ENCODE assay signal across 19 mouse cellular contexts in the genomic region with DNA sequence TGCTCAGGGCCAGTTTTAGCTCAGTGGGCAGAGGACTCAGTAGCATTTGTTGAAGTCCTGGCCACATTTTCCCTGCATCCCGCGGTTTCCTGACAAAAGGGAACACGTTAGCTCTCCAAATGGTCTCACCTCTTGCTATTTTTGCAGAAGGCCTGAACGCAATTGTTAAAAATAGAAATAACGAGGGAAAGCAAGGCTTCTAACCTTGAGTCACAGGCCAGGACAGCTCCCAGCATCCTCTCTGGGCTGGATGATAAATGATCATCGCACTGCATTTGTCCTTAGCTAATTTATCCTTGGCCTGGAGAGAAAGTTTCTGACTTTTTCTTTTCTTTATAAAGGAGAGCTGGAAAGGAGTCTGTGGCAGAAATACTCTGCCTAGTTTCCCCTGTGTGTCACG. TPM values are rescaled to one million over a fixed set of nuclear protein-coding genes. Genes with fewer than 3 reads are reported as not detected.
DNase-seq lines count a peak whose midpoint lies in the region; ATAC-seq and TF ChIP-seq lines count a peak whose summit lies in the region.
"Had no signal": no experiment of that assay in that cellular context is flagged by ENCODE, and none has a peak within 500 bp of the region (broad histone marks: within the 10 kb centered on the region; RNA-seq: fewer than 3 reads in every experiment).

No protein-coding gene starts in this region.

- H3K9me3 ChIP-seq in kidney, postnatal 0 days (replicated peaks; ENCODE audit: low read length), result no peaks in the 10 kb centered on the region
- no peaks in the 10 kb centered on the region for H3K9me3 ChIP-seq in kidney, embryonic 16.5 days (ENCODE audit: low read length)
- H3K9me3 ChIP-seq in heart, embryonic 10.5 days, result 0 out of 2 replicates have a peak, but pooled peaks cover 2% of the 10 kb centered on the region
- H3K9me3 ChIP-seq: embryonic facial prominence, embryonic 15.5 days; hindbrain, embryonic 15.5 days; limb, embryonic 12.5 days; liver, embryonic 13.5 days; lung, embryonic 15.5 days; midbrain, embryonic 13.5 days had no signal

- no peaks in the 10 kb centered on the region for H3K27me3 ChIP-seq in kidney, postnatal 0 days (ENCODE audit: insufficient read depth, low read length)
- no peaks in the 10 kb centered on the region for H3K27me3 ChIP-seq in kidney, embryonic 16.5 days (ENCODE audit: insufficient read depth, low read length)
- no peaks in the 10 kb centered on the region for H3K27me3 ChIP-seq in heart, embryonic 10.5 days (ENCODE audit: insufficient read depth, poor library complexity, severe bottlenecking)
- H3K27me3 ChIP-seq: embryonic facial prominence, embryonic 15.5 days; hindbrain, embryonic 15.5 days; limb, embryonic 12.5 days; liver, embryonic 13.5 days; lung, embryonic 15.5 days; midbrain, embryonic 13.5 days had no signal

- no peak overlapping the region for H3K4me2 ChIP-seq in kidney, postnatal 0 days (ENCODE audit: low read length)
- no peak overlapping the region for H3K4me2 ChIP-seq in kidney, embryonic 16.5 days (replicated peaks; ENCODE audit: low read depth, low read length)
- H3K4me2 ChIP-seq: embryonic facial prominence, embryonic 15.5 days; hindbrain, embryonic 15.5 days; limb, embryonic 12.5 days; liver, embryonic 13.5 days; lung, embryonic 15.5 days; midbrain, embryonic 13.5 days had no signal

- H3K4me3 ChIP-seq in kidney, postnatal 0 days (replicated peaks; ENCODE audit: low read depth, low read length), result no peak overlapping the region
- H3K4me3 ChIP-seq in kidney, embryonic 16.5 days (ENCODE audit: low read length), result no peak overlapping the region
- no peak overlapping the region for H3K4me3 ChIP-seq in heart, embryonic 10.5 days
- H3K4me3 ChIP-seq: embryonic facial prominence, embryonic 15.5 days; hindbrain, embryonic 15.5 days; limb, embryonic 12.5 days; liver, embryonic 13.5 days; lung, embryonic 15.5 days; midbrain, embryonic 13.5 days; myocyte had no signal

- no peak for TF ChIP-seq CTCF in kidney, postnatal 0 days (IDR thresholded peaks at IDR 0.05; ENCODE audit: low read depth)

- no peak overlapping the region for H3K9ac ChIP-seq in kidney, postnatal 0 days (ENCODE audit: low read depth, low read length)
- H3K9ac ChIP-seq in kidney, embryonic 16.5 days (replicated peaks; ENCODE audit: low read length), result no peak overlapping the region
- H3K9ac ChIP-seq: embryonic facial prominence, embryonic 15.5 days; hindbrain, embryonic 15.5 days; limb, embryonic 12.5 days; liver, embryonic 13.5 days; lung, embryonic 15.5 days; midbrain, embryonic 13.5 days had no signal

- H3K36me3 ChIP-seq in kidney, postnatal 0 days (ENCODE audit: insufficient read depth, low read length), result no peaks in the 10 kb centered on the region
- H3K36me3 ChIP-seq in kidney, embryonic 16.5 days (ENCODE audit: insufficient read depth, low read length), result no peaks in the 10 kb centered on the region
- no peaks in the 10 kb centered on the region for H3K36me3 ChIP-seq in heart, embryonic 10.5 days
- H3K36me3 ChIP-seq: embryonic facial prominence, embryonic 15.5 days; hindbrain, embryonic 15.5 days; limb, embryonic 12.5 days; liver, embryonic 13.5 days; lung, embryonic 15.5 days; midbrain, embryonic 13.5 days had no signal

- ATAC-seq in kidney, postnatal 0 days (replicated peaks; ENCODE audit: low FRiP score, low read depth), result no peak
- no peak for ATAC-seq in kidney, embryonic 16.5 days (ENCODE audit: low FRiP score, low TSS enrichment)
- no peak for ATAC-seq in cerebellum, adult (ENCODE audit: insufficient number of reproducible peaks, low FRiP score, low TSS enrichment)
- ATAC-seq: forebrain, embryonic 14.5 days; midbrain, embryonic 13.5 days had no signal

- peak; percentile 58 for DNase-seq in kidney, postnatal 0 days (ENCODE audit: low spot score)
- DNase-seq in adrenal gland, postnatal 10 days, result peak; percentile 70
- DNase-seq in heart, embryonic 10.5 days (ENCODE audit: low spot score), result no peak
- peak; percentile 18 for DNase-seq in heart, postnatal 4 days
- DNase-seq in right cerebral cortex, adult 2 months (ENCODE audit: low spot score in 2 of 2), result no peak
- DNase-seq: cerebellum, postnatal 10 days; kidney, adult 11 months; kidney, postnatal 14 days; liver, embryonic 13.5 days had no signal

- no peak overlapping the region for H3K27ac ChIP-seq in kidney, postnatal 0 days
- H3K27ac ChIP-seq in kidney, embryonic 16.5 days (ENCODE audit: low read length), result no peak overlapping the region
- H3K27ac ChIP-seq in heart, embryonic 10.5 days, result peak overlapping the region; percentile 52; the same call in 1 of the 2 replicates
- H3K27ac ChIP-seq: embryonic facial prominence, embryonic 15.5 days; hindbrain, embryonic 15.5 days; limb, embryonic 12.5 days; liver, embryonic 13.5 days; lung, embryonic 15.5 days; macrophage; midbrain, embryonic 13.5 days had no signal

- WGBS in kidney, postnatal 0 days, result 41% methylated on average over 7 of the region's 7 CpGs
- WGBS in kidney, embryonic 16.5 days, result 38% methylated on average over 7 of the region's 7 CpGs
- whole genome bisulfite sequencing in heart, embryonic 10.5 days, result 37% methylated on average over 7 of the region's 7 CpGs

- peaks cover 9% of the 10 kb centered on the region; the same call in 1 of the 2 replicates for H3K4me1 ChIP-seq in kidney, postnatal 0 days (replicated peaks; ENCODE audit: insufficient read depth, low read length)
- H3K4me1 ChIP-seq in kidney, embryonic 16.5 days (ENCODE audit: insufficient read depth, low read length), result peaks cover 4% of the 10 kb centered on the region
- peaks cover 16% of the 10 kb centered on the region for H3K4me1 ChIP-seq in heart, embryonic 10.5 days
- H3K4me1 ChIP-seq: embryonic facial prominence, embryonic 15.5 days; hindbrain, embryonic 15.5 days; limb, embryonic 12.5 days; liver, embryonic 13.5 days; midbrain, embryonic 13.5 days had no signal

RNA-seq across cellular contexts. Expression of a gene that starts 29.2 kb away (rescaled TPM):
- polyA plus RNA-seq in kidney, postnatal 0 days (2015; fragmentation: Nextera tagmentation; extraction: Ambion mirVana), result 27.3 and 27.6 TPM in 2 replicates
- polyA plus RNA-seq in kidney, embryonic 16.5 days (2015; fragmentation: Nextera tagmentation; extraction: Ambion mirVana), result 18.2 and 20.8 TPM in 2 replicates
- total RNA-seq in adrenal gland, postnatal 10 days (2021), result 10 to 100 TPM; 17.1 to 19.7 TPM
- 2.4 and 4.9 TPM in 2 replicates for polyA plus RNA-seq in heart, embryonic 10.5 days (2016; fragmentation: Nextera tagmentation; extraction: Ambion mirVana)
- total RNA-seq in heart, postnatal 4 days (2021), result 10 to 100 TPM; 16.3 to 17.0 TPM

Comparison
In these comparisons a context has a peak if more than half of its experiments do, and no peak if none do; other contexts are left out.
1. DNase-seq: peak in kidney, postnatal 0 days (single experiment), adrenal gland, postnatal 10 days (single experiment) and heart, postnatal 4 days (single experiment); none in heart, embryonic 10.5 days (single experiment) and right cerebral cortex, adult 2 months (0 of 2).